Mouse (Mus musculus) heart, adult 2 months (tissue): Measurements from ENCODE around the gene Mbnl2.

Source experiments
- CTCF ChIP-seq: fragments of 200-600 bp; IDR thresholded peaks from 2 replicates; pipeline ENCODE4 v1.8.1; 2022; ENCODE audit warnings: antibody characterized with exemption, mild to moderate bottlenecking, moderate library complexity
- POLR2A ChIP-seq: fragments of 200-500 bp; IDR thresholded peaks from 2 replicates; pipeline ENCODE4 v1.6.1; 2011; ENCODE audit warnings: mild to moderate bottlenecking, low read depth, low read length, control low read depth; ENCODE audit not compliant: insufficient read depth

GRCm38 (mm10) chr14:120362409-120362992, 87.0 kb downstream of the Mbnl2 start:
- no peak for TF ChIP-seq CTCF
- no peak for TF ChIP-seq POLR2A
